Mouse (Mus musculus) spleen, adult 2 months (tissue): ENCODE measurements around the gene Hbs1l.

ENCODE experiments used
- CTCF ChIP-seq: fragments of 200-500 bp; IDR thresholded peaks from 2 replicates; pipeline ENCODE4 v1.5.1; 2011; ENCODE audit warnings: mild to moderate bottlenecking, inconsistent platforms; ENCODE audit not compliant: insufficient read depth, insufficient read length, insufficient replicate concordance; ENCODE audit errors: extremely low read depth
- POLR2A ChIP-seq: fragments of 200-500 bp; IDR thresholded peaks from 2 replicates; pipeline ENCODE4 v1.6.1; 2011; ENCODE audit warnings: low read depth, low read length, inconsistent platforms

GRCm38 (mm10) chr10:21316123-21316522 lies 20.3 kb downstream of the Hbs1l start:
- TF ChIP-seq POLR2A (no peak), CTCF (no peak)
